Mouse (Mus musculus) left cerebral cortex, postnatal 36 days (tissue): ENCODE data around the gene Scnn1g. TPM values are rescaled to one million over a fixed set of nuclear protein-coding genes. Genes with fewer than 3 reads are reported as not detected.

Experiments used
- DNase-seq, 2 experiments: peaks; one replicate each; pipeline ENCODE4 v3.0.0; 2021 to 2022; ENCODE audit warnings: low spot score in 2 of 2, mixed read lengths in 1 of 2
- intact Hi-C: fragments of 180-260 bp; cut with DNase I; formaldehyde crosslinking; loops from one replicate; pipeline ENCODE4 v1.15.1; 2025
- total RNA-seq, 2 experiments: library from RNA; stranded (reverse); gene quantifications; 2 replicates each; pipeline ENCODE4 v1.2.3; 2021

The Scnn1g gene
- total RNA-seq, 2 experiments from 2014 or later: 0.20 TPM; not detected in 1

GRCm38 (mm10) chr7:121767900-121768299 lies 33.6 kb downstream of the Scnn1g start:
- no peak for DNase-seq
- intact Hi-C loops: no loop called here

- intact Hi-C loops: no loop called here
These were observed 34.7 kb downstream of the Scnn1g start for GRCm38 (mm10) chr7:121768983-121769382.

GRCm38 (mm10) chr7:121778553-121778952 lies 44.3 kb downstream of the Scnn1g start:
- DNase-seq: no peak
- intact Hi-C loops: no loop called here

More at GRCm38 (mm10) chr7:121768983-121769382, 34.7 kb downstream of the Scnn1g start:
- DNase-seq: no peak

GRCm38 (mm10) chr7:121778980-121779379 lies 44.7 kb downstream of the Scnn1g start:
- intact Hi-C loops: no loop called here
- no peak for DNase-seq

- DNase-seq: no peak
- intact Hi-C loops: no loop called here
These were observed 45.1 kb downstream of the Scnn1g start for GRCm38 (mm10) chr7:121779409-121779808.

GRCm38 (mm10) chr7:121782188-121782909 lies 48.1 kb downstream of the Scnn1g start:
- intact Hi-C loops: no loop called here
- no peak for DNase-seq

- intact Hi-C loops: no loop called here
- no peak for DNase-seq
These were observed 51.5 kb downstream of the Scnn1g start for GRCm38 (mm10) chr7:121785651-121786228.

GRCm38 (mm10) chr7:121797781-121798180 lies 63.5 kb downstream of the Scnn1g start:
- intact Hi-C loops: no loop called here
- no peak for DNase-seq

GRCm38 (mm10) chr7:121802471-121802870 lies 68.2 kb downstream of the Scnn1g start:
- no peak for DNase-seq
- intact Hi-C loops: no loop called here

GRCm38 (mm10) chr7:121803011-121803410 lies 68.7 kb downstream of the Scnn1g start:
- intact Hi-C loops: no loop called here
- no peak for DNase-seq

- peak; percentile 48 to 65 for DNase-seq
- intact Hi-C loops: no loop called here
These were observed 71.7 kb downstream of the Scnn1g start for GRCm38 (mm10) chr7:121805811-121806496.

- DNase-seq: no peak
- intact Hi-C loops: no loop called here
These were observed 73.7 kb downstream of the Scnn1g start for GRCm38 (mm10) chr7:121807726-121808580.

Other genes with a start within 250 kb of the Scnn1g start
- 10 to 100 TPM; 71.0 to 82.9 TPM for gene Usp31, start 27.2 kb upstream of the Scnn1g start, total RNA-seq
- not detected for gene Scnn1b, start 130.6 kb downstream of the Scnn1g start, total RNA-seq
- 10 to 100 TPM; 42.5 to 44.3 TPM for gene Cog7, start 247.2 kb downstream of the Scnn1g start, total RNA-seq